Mouse (Mus musculus) embryo, embryonic 11.5 days (tissue): ENCODE results near the gene Gdf15.
"Not testable (repeated sequence)": the region's sequence is repeated elsewhere in the genome, so short reads cannot be mapped to it uniquely, and the experiment has no call there.

Source experiments
- DNase-seq: peaks from one replicate; pipeline ENCODE4 v3.0.0-alpha.2; 2012; ENCODE audit warnings: low read depth, low spot score

The Gdf15 gene

DNA sequence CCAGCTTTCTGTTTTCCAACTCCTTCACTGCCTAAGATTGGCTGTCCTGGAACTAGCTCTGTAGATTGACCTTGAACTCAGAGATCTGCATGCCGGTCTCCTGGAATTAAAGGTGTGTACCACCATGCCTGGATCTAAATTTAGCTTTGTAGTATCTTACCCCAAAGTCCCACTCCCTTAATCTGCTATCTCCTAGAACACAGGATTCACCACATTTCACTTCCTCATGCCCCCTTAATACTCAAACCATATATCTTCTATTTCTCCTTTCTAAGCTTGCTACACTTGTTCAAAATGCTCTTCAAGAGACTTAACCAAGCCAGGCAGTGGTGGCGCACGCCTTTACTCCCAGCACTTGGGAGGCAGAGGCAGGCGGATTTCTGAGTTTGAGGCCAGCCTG, 44.3 kb downstream of the Gdf15 start:
- DNase-seq, result not testable (repeated sequence)

GRCm38 (mm10) chr8:70585258-70585652, 47.0 kb downstream of the Gdf15 start:
- no peak for DNase-seq

- no peak for DNase-seq
Observed at GRCm38 (mm10) chr8:70584606-70585257, 47.5 kb downstream of the Gdf15 start.

- DNase-seq, result no peak
Observed at GRCm38 (mm10) chr8:70583476-70584387, 48.5 kb downstream of the Gdf15 start.
